Mouse (Mus musculus) gastrocnemius, postnatal 4 days (tissue): ENCODE results near the gene LTO1. TPM values are rescaled to one million over a fixed set of nuclear protein-coding genes. Genes with fewer than 3 reads are reported as not detected.

ENCODE experiments used
- DNase-seq, 2 experiments: peaks; one replicate each; pipeline ENCODE4 v3.0.0; 2021 to 2022; ENCODE audit warnings: low spot score in 2 of 2, mixed read lengths in 2 of 2
- total RNA-seq, 2 experiments: library from RNA; stranded (reverse); gene quantifications; 2 replicates each; pipeline ENCODE4 v1.2.3; 2021

The LTO1 gene
- total RNA-seq, 2 experiments from 2014 or later, result 18.4 TPM

DNA sequence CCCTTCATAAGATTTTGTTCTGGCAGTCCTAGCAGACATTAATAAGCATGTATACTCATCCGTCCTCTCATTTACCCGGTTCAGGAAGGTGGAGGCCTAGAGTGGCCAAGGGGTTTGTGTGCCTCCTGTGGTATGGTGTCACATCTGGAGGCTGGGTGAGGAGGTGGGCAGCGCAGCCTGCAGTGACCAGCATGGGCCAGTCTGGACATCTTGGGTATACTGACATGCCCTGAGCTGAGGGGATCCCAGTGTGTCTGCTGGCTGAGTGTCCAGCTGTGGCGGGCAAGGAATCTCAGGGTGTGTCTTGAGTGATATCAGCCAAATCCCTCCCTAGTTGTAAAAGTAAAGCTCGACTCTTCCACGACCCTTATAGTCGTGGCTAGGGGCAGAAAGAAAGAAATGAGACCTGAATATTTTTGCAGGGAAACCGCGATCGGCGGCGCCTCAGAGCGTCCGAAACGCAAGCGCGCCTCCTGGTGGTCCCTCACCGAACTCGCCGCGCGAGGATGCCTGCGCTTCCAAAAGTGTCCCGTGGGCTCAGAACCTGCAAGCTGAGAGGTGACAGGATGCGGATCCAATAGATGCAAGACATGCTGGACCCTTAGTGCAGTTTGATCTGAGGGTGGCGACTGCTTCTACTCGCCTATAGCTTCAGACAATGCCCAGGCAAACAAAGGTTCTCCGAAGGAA lies 8.0 kb upstream of the LTO1 start:
- peak in 1 of 2 experiments; percentile 63 for DNase-seq

DNA sequence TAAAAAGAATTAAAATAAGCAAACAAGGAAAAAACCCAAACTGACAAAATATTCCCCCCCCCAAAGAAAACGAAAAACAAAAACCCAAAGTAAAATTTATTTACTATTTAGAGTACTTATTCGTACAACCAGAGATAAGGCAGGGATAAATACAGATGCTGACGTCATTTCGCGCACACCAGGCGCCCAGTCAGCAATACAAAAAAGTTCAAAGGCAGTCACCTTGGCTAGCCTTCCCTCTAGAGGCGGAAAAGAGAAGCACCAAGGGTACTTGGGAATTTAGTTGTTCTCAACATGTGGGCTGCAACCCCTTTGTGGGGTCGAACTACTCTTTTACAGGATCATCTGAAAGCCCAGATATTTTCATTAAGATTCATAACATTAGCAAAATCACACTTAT lies 7.1 kb upstream of the LTO1 start:
- DNase-seq, result no peak

DNA sequence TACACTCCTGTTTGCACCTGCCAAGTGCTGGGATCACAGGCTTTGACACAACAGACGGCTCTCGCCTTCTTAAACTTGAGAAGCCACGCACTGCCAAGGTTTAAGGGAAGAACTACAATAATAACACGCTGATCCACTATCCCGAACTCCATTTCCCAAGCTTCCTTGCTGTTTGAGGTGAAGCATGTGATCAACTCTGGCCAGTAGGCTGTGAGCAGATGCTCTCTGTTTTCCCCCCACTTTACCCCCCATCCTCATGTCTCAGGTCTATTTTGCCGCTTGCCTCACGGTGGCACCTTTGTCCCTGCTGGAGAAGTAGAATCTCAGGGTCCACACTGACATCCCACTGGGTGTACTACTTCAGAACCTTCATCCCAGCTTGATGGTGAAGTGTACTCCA lies 6.2 kb upstream of the LTO1 start:
- DNase-seq, result no peak

DNA sequence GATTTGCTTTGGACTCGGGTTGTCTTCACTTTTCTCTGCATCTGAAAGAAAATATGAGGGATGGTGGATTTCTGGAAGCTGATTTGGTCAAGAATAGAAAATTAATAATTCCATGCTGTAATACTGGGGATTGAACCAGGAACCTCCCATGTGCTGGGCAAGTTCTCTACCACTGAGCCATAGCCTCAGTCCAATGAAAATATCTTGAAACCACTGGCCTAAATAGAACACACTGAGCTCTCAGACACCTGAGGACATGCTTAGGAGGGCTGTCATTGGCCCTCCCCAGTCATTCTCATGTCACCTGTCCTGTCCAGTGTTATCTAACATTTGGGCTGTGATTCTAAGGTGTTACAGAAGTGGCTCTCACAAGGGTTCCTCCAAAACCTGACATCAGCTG lies 3.8 kb upstream of the LTO1 start:
- DNase-seq, result no peak

DNA sequence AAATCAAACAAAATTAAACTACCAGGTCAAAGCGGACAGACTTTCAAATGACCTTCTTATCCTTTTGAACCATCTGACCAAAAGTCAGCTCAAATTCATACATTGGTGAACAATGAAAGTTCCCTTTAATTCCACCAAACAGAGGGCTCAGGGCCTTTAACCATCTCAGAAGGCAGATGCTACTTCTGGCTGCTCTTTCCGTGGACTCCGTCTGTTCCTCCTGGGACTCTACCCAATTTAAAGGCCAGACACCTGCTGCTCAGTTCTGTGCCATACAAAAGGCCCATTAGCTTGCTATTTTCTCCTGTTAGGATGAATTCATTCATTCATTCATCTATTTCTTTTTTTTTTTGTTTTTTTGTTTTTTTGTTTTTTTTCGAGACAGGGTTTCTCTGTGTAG lies 2.0 kb upstream of the LTO1 start:
- DNase-seq, result no peak

DNA sequence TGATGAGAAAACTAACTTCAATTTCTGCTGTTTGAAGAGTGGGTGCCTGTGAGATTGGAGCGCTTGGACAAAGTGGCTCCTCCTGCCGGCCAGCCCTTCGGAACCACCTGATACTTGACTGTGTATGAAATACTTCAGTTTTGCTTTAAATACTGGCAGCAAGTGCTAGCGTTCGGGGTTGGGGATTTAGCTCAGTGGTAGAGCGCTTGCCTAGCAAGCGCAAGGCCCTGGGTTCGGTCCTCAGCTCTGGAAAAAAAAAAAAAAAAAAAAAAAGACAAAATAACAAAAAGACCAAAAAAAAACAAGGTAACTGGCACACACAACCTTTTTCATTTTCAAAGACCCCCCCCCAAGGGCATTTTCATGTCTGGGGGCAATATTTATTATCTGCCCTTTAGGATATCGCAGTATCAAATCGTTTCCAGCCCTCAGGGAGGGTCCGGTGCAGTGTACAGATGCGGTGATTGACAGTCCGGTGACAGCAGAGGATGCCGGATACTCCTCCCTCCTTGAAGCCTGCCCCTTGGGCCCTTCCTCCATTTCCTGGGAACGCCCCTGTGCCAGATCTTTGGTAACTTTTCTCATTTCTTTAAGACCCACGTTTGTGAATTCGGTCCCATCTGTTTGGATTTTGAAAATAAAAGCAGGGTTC lies 478 bp upstream of the LTO1 start:
- no peak for DNase-seq

DNA sequence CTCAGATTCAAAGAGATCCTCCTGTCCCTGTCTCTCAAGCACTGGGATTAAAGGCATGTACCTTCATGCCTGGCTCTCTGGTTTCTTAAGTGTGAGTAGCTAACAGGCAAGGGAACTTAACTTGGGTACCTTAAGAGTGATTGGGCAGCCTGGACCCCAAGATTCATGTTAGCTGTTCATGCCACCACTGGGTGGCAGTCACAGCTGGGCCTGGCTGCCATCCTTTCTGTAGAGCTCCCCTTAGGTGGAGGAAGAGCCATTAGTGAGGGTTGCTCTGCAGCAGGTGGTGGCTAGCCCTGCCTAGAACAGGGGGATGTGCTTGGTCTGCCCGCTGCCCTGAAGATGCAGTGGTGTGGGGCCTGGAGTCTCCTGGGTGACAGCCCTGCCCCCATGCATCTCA lies 3.9 kb downstream of the LTO1 start:
- DNase-seq, result no peak

DNA sequence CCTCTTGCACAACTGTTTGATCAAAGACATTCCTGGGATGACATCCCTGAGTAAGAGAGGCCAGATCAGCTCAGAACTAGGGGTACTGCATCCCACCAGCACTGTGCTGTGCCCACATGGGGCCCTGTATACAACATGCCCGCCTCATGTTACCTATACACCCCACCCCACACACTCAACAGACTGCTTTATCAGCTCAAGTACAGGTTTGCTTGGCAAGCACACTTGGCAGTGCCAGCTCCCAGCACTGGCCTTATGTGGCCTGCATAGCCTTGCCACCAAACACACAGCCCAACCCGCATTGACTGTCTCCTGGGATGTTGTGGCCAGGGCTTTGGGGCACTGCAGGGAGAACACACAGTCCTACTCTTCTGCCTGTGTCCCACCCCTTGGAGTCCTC lies 12.7 kb downstream of the LTO1 start:
- no peak for DNase-seq

DNA sequence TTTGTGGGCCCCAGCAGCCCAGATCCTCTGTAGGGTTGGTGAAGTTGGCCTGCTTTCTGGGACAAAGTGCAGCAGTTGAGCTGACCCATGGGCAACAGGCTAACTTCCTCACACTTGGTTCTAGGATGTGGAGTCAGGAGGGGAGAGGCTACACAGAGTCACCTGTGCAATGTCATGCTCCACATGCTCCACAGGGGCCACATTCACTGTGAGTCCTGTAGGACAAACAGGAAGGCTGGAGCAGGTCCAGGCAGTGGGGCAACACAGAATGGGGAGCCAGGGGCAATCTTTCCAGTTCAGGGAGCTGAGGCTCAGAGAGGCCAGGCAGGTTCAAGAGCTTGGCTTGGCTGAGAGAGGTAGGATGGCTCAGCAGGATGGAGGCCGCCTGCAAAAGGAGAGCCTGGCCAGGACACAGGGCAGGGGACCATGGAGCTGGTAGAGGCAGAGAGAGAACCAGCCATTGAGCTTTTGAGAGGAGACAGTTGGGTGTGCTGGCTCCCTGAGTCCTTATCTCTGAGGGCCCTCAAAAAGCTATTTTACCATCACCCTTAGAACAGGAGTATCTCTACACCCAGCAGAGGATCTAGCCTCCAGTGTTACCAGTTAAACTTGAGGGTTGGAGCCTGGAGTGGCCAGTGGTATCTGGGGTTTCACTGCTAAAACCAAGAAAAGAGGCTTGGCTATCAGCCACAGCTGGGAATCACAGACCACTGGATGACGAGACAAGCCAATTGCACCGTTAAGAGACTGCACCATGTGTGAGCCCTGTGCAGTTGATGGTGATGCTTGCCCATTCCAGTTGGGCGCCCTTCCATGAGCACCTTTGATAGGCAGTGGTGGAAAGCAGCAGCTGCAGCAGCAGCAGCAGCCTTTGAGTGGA lies 13.3 kb downstream of the LTO1 start:
- DNase-seq, result no peak

DNA sequence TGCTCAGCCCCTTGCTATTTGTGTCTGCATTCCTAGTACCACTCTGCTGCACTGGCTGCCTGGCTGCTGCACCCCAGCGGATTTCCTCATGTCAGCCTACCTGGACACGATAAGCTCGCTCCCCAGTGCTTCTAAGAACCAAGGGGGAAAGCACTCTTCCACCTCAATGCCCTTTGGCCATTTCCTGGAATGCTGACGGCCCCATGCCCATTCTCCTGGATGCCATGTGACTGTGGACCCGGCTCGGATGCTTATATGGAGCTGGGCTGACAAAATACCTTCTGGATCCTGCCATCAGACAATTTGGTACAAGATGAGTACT lies 13.9 kb downstream of the LTO1 start:
- no peak for DNase-seq

DNA sequence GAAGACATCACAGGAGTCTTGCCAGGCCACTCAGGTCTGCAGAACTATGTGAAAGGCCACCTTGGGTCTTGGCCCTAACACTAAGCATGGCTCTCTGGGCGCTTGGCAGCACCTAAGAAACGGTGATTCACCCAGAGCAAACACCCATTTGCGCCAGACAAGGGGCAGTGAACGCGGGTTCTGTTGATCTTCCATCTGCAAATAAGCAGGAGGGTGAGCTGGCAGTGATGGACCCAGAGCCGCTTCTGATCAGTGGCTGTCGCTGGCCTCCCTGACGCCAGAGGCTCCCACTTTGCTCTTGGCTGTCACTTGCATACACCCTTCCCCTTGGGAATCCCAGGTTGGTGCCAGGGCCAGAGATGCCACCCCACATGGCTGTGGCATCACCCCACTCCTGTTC lies 14.6 kb downstream of the LTO1 start:
- no peak for DNase-seq

DNA sequence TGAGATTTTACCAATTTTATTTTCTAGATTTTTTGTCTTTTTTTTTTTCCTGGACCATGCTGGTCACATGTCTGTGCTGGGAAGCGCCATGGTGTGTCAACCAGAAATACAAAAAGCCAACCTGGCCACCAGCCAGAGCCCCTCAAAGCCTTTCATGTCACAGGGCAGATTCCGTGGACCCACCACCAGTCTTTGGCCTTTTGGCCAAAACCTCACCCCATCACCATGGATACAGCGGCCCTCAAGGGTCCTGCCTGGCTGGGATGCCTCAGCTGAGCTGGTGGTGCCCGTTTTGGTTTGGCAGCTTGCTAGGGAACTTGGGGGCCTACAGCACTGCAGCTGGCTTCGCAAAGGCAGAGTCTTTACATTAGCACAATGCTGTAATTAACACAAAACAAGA lies 15.0 kb downstream of the LTO1 start:
- no peak for DNase-seq

DNA sequence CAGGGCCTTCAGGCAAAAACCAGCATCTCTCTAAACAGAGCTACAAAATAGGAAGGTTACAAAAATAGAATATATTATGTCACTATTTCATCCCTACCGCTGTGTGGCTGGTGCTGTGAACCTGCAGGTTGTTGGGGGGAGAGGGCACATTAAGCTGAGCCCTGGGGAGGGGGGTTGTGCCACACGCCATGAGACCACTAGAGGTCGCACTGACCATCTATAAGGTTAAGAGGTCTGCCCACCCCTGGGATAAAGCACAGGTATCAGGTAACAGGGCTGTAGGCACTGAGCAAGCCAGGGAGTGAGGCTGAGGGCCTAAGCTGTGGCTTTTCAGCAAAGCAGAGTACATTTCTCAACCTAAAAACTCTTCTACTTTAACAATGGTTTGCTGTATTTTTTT lies 16.9 kb downstream of the LTO1 start:
- DNase-seq, result no peak

DNA sequence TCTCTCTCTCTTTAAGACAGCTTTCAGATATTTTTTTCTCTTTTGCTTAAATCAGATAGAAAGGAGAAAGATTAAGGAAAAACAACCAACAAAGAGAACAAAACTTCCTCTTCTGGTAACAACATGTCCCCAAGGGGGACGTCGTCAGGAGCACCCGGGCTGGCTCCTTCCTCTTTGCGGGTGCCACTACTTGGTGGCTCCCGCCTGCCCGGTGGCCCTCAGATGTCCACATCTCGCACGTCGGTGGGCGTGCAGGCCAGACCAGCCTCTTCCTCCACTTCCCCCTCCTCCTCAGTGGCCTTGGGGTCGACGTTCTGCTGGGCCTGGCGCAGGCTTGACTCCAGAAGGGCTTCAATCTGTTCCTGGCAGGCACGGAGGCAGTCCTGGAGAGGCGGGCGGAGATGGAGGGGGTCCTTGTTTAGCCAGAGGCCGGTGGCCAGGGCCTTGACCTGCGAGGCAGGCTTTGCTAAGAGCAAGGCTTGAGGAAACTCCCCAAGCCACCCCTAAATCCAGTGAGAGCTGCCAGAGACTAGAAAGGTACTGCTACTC lies 17.6 kb downstream of the LTO1 start:
- DNase-seq, result no peak

DNA sequence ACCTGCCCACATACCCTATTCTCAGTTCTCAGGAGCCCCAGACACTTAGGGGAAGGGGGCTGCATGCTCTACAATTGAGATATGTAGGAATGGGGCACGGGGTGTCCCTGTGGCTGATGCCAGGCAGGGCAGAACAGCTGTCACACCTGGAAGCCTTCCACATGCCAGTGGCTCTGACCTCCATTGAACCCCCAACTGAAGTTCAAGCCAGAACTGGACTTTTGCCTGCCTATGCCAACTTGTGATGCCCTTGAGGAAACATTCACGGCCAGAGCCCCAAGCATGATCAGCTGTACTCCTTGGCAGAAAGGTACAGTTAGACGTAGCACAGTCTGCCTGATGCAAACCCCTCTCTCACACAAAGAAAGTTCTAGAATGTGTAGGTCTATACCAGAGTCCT lies 18.4 kb downstream of the LTO1 start:
- no peak for DNase-seq

DNA sequence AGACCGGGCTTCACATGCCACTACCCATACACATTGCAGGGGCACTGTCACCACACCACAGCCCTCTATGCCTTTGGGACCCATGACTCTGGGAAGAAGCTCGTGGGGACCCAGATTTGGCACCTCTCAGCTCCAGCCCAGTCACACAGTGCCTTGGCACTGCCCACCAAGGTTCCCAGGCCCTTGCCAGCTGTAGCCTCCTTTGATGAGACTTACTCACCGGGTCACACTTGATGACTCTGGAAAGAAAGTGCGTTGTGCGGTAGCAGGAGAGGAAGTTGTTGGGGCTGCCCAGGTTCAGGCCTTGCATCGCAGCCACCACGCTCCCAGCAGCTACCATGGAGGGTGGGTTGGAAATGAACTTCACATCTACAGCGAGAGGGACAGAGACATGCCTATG lies 18.9 kb downstream of the LTO1 start:
- no peak for DNase-seq

DNA sequence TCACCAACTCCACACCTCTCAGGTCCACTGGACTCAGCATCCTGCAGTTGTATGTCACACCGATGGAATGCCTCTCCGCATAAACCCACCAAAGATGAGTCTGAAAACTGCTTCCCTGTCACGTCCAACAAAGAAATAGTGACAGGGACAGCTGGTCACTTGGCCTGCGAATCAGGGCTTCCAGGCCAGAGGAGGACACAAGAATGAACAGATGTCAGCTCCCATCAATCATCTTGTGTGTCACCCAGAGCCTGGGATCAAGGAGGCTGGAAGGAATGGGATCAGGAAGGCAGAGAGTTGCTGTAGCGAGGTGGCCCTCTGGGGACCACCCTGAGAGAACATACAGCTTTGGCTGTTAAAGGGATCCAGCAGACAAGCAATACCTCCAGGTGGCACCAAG lies 20.0 kb downstream of the LTO1 start:
- DNase-seq, result peak in 1 of 2 experiments; percentile 39

DNA sequence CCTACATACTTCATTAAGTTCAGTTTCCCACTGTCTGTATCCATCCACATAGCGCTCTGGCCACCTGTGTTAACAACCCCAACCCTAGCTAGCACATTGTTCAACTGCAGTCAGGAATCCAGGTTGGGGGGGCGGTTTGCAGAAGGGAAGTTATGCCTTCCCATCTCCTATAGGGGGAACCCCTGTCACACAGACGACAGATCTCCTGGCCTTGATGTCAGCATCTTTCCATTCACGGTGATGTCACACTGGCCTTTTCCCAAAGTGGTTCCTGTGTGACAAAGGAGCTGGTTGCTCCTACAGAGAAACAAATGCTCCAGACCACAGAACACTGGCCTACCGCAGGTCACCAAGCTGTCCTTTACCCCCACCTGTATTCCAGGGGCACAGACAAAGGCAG lies 20.7 kb downstream of the LTO1 start:
- DNase-seq, result peak in 1 of 2 experiments; percentile 44

DNA sequence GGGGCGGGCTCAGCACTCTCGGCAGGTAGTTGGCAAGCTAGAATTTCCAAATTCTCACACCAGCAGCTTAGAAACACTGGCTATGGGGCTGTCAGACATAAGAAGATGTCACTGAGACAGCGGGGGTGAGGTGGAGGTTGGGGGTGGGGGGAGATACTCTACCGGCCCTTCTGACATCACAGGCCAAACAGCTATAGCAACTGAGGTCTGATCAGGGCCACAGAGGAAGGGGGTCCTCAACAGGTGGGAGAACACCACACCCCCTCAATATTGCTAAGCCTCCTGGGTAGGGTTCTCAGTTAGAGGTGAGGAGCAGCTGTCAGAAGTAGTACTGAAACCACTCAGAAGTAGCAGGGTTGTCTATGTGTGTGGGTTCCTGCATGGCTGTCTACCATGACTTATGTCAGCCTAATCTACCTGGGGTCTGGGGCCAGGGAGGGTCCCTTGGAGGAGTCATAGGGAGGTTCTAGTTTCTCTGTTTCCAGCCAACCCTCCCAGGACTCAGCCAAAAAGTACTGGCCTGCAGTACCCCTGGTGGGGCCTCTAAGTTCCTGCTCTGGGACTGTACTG lies 21.5 kb downstream of the LTO1 start:
- no peak for DNase-seq

DNA sequence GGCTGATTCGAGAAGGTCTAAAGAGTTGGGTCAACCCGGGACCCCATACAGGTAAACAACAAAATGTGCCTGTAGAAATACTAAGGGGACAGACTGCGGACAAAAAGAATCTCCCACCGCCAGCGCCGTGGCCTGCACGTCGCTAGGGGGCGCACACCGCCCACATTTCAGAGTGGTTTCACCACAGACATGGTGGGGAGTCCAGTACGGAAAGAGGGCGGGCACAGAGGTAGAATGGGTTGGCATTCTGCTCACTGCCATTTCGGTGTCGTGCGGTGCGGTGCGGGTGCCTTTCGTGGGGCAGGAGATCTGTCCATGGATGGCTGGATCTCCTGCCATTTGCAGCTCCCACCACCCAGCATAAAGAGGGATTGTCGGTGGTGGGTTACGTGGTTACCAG lies 22.6 kb downstream of the LTO1 start:
- peak; percentile 88 to 89 for DNase-seq

DNA sequence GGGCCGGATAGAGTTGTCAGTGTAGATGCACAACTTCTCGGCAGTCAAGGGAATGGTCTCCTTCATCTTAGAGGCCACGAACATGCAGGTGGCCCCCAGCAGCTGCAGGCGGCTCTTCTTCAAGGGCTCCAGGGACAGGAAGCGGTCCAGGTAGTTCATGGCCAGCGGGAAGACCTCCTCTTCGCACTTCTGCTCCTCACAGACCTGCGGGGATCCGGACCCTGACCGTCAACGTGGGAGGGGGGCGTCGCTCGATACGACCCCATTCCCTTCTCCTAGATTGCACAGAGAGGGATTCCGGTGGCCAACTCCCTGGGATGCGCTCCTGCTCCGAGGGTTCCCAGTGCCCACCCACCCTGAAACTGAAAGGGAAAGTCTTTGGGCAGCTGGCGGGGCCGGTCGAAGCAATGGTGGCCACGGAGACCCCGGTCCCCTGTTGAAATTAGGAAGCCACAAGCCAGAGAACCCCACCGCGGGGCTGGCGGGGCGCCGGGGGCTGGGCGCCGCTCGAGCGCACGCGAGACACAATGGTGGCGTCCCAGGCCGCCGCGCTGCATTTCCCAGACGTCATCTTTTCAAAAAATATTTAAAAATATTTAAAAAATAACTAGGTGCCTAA lies 23.1 kb downstream of the LTO1 start:
- peak in 1 of 2 experiments; percentile 30 for DNase-seq
